Mouse (Mus musculus): Measurements from ENCODE around the gene Defb42.
A peak's percentile ranks its signal among the peaks of the same experiment; 100 is the strongest.

Gene Defb42

GRCm38 (mm10) chr14:63046691-63047090, at the start of gene Defb42:
Gene Defb42, plus strand, starts transcription at chr14:63046991.
- no peak for DNase-seq (ENCODE audit: low spot score)

GRCm38 (mm10) chr14:62997777-62998176, 49.0 kb upstream of the Defb42 start, which contains the start of gene Defb47:
Gene Defb47, plus strand, starts transcription at chr14:62998077.
- DNase-seq (ENCODE audit: low spot score): no peak

- DNase-seq (ENCODE audit: low spot score): no peak
Measured at GRCm38 (mm10) chr14:62998977-62999376, 47.8 kb upstream of the Defb42 start.

- no peak for DNase-seq (ENCODE audit: low spot score)
Measured at GRCm38 (mm10) chr14:63002588-63002987, 44.2 kb upstream of the Defb42 start.

- no peak for DNase-seq (ENCODE audit: low spot score)
Measured at GRCm38 (mm10) chr14:63011471-63011870, 35.3 kb upstream of the Defb42 start, which contains the start of gene Defb43. Gene Defb43, plus strand, starts transcription at chr14:63011771.

- DNase-seq (ENCODE audit: low spot score): no peak
Measured at GRCm38 (mm10) chr14:63013082-63013481, 33.7 kb upstream of the Defb42 start.

- DNase-seq (ENCODE audit: low spot score): no peak
Measured at GRCm38 (mm10) chr14:63014667-63015066, 32.1 kb upstream of the Defb42 start.

GRCm38 (mm10) chr14:63020524-63021156, 26.2 kb upstream of the Defb42 start:
- no peak for DNase-seq (ENCODE audit: low spot score)

GRCm38 (mm10) chr14:63049910-63050370, 3.1 kb downstream of the Defb42 start, which contains the start of gene Defb30:
Gene Defb30, minus strand, starts transcription at chr14:63049960.
- no peak for DNase-seq (ENCODE audit: low spot score)

- DNase-seq (ENCODE audit: low spot score): peak; percentile 71
Measured at GRCm38 (mm10) chr14:63050769-63051168, 4.0 kb downstream of the Defb42 start.

GRCm38 (mm10) chr14:63054729-63055128, 7.9 kb downstream of the Defb42 start:
- DNase-seq (ENCODE audit: low spot score): peak; percentile 60

GRCm38 (mm10) chr14:63060361-63060760, 13.6 kb downstream of the Defb42 start:
- DNase-seq (ENCODE audit: low spot score): no peak

GRCm38 (mm10) chr14:63062184-63062583, 15.4 kb downstream of the Defb42 start:
- DNase-seq (ENCODE audit: low spot score): no peak

- DNase-seq (ENCODE audit: low spot score): no peak
Measured at GRCm38 (mm10) chr14:63065391-63065790, 18.6 kb downstream of the Defb42 start.

- peak; percentile 65 for DNase-seq (ENCODE audit: low spot score)
Measured at GRCm38 (mm10) chr14:63066630-63067310, 20.0 kb downstream of the Defb42 start.

- DNase-seq (ENCODE audit: low spot score): peak; percentile 81
Measured at GRCm38 (mm10) chr14:63067708-63068107, 20.9 kb downstream of the Defb42 start.

Data from ovary, postnatal 36 days (tissue).